Mouse (Mus musculus): ENCODE results near the gene Hmgn2. TPM values are rescaled to one million over a fixed set of nuclear protein-coding genes. Genes with fewer than 3 reads are reported as not detected.

Gene Hmgn2
- total RNA-seq, 2 experiments from 2014 or later, result 254 to 266 TPM

GRCm38 (mm10) chr4:133980496-133980895 lies 12.0 kb upstream of the Hmgn2 start:
- intact Hi-C loops (cut with DNase I), result no loop called here
- DNase-seq, result peak; percentile 78 to 83

GRCm38 (mm10) chr4:133978021-133978711 lies 9.7 kb upstream of the Hmgn2 start:
- intact Hi-C loops (cut with DNase I), result no loop called here
- DNase-seq, result no peak

DNA sequence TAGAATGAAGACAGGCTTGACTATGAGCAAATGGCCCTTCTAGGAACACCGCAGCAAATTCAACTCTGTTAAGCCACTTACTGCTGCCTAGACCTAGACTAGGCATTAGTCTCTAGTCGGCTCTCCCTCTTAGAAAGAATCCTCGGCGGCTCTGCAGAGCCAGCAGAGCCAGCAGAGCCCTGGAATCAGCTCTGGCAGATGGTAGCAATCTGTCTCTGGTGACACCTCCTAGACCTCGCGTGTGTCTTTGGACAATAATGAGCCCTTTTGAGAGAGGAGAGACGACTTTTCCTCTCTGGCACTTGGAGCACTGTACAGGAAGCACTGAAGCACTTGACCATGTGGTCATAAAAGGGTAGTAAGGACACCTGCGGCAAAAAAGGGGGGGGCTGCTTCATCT lies 3.3 kb upstream of the Hmgn2 start:
- intact Hi-C loops (cut with DNase I), result no loop called here
- no peak for DNase-seq

DNA sequence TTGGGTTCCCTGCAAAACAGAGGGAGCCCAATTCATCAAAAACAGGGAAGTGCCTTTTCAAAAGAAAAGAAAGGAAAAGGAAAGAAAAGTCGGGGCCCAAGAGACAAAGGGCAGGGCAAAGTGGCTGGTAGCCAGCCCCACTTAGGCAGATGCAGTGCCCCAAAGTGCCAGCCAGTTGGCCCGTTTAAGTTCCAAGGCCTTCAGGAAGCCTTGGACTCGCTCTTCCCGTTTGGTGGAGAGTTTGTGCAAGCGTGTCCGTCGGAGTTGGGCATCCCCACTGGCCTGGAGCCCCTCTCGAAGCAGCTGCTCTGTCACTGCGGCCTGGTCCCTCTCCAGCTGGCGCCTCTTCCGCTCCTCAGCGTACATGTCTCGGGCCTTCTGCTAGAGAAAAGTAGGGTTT lies 2.4 kb upstream of the Hmgn2 start:
- intact Hi-C loops (cut with DNase I), result no loop called here
- DNase-seq, result no peak

GRCm38 (mm10) chr4:133970196-133970595 lies 1.7 kb upstream of the Hmgn2 start:
- intact Hi-C loops (cut with DNase I), result no loop called here
- no peak for DNase-seq

- intact Hi-C loops (cut with DNase I), result loop anchor here (5.0 kb wide), 1 partner anchor 297 kb away; the partner anchor contains the start of gene Pigv
- DNase-seq, result no peak
Observed at GRCm38 (mm10) chr4:133969114-133969770, 792 bp upstream of the Hmgn2 start.

- intact Hi-C loops (cut with DNase I), result loop anchor here (5.0 kb wide), 1 partner anchor 296 kb away; the partner anchor contains the start of gene Pigv
- peak; percentile 93 to 94 for DNase-seq
Observed at GRCm38 (mm10) chr4:133967866-133968149, 642 bp downstream of the Hmgn2 start.

DNA sequence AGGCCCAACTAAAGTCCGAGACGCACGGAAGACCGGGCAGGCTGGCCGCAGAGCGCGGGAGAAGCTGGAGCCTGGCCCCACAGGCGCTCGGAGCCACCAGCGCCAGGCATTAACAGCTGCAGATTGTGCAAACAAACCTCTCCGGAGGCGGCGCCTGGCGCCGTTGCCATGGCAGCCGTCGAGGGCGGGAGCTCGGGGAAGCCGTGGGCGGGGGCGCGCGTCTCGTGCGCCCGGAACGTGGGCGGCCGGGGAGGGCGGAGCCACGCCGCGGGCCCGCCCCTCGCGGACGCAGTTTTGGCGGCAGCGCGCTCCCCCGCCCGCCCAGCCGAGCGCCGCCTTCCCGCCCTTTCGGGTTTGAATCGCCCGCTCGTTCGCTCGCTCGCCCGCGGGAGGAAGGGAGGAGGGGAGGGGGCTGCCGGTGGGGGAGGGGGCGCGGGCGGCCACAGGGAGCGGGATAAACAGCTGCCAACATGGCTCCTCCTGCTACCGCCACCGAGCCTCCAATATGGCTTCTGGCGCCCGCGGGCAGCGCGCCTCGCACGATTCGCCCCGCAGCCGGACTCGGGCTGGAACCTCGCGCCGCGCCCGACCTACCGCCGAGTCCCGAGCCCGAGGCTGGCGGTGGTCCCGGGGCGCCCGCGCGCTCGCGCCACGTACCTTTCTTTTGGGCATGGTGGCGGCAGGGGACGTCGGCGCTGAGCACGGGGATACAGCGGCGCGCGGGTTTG lies 1.1 kb downstream of the Hmgn2 start:
- peak; percentile 98 to 99 for DNase-seq
- intact Hi-C loops (cut with DNase I), result loop anchor here (5.0 kb wide), 1 partner anchor 295 kb away; the partner anchor contains the start of gene Pigv

- no peak for DNase-seq
- intact Hi-C loops (cut with DNase I), result loop anchor here (1.0 to 5.0 kb wide), 2 partner anchors 55 to 294 kb away; partner anchors contain the start of gene Pigv
Observed at GRCm38 (mm10) chr4:133966271-133966940, 2.0 kb downstream of the Hmgn2 start.

GRCm38 (mm10) chr4:133962566-133962965 lies 5.9 kb downstream of the Hmgn2 start:
- DNase-seq, result no peak
- intact Hi-C loops (cut with DNase I), result no loop called here

DNA sequence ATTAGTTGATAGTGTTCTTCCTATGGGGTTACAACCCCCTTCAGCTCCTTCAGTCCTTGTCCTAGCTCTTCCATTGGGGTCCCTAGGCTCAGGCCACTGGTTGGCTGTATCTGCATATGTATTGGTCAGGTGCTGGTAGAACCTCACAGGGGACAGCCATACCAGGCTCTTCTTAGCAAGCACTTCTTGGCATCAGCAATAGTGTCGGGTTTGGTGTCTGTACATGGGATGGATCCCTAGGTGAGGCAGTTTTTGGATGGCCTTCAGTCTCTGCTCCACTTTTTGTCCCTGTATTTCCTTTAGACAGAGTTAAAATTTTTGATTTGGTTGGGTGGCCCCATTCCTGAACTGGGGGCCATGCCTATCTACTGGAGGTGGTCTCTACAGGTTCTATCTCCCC lies 9.6 kb downstream of the Hmgn2 start:
- intact Hi-C loops (cut with DNase I), result no loop called here

DNA sequence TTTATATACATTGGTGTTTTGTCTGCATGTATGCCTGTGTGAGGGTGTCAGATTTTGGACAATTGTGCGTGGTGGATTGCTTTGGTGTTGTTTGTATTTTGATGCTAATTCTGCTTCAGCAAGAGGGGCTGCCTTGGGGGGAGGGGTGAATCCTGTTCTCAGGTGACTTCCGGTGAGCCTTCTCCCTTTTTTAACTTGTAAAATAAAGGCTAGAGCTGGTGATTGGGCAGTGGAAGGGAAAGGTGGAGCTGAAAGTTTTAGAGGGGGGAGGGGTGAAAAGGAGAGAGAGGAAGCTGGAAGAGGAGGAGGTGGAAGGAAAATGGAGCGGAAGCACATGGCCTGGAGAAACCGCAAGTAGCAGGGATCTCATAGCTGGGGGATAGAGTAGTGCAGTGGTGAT lies 12.1 kb downstream of the Hmgn2 start:
- DNase-seq, result no peak
- intact Hi-C loops (cut with DNase I), result no loop called here

More for the DNA sequence above, 9.6 kb downstream of the Hmgn2 start:
- no peak for DNase-seq

DNA sequence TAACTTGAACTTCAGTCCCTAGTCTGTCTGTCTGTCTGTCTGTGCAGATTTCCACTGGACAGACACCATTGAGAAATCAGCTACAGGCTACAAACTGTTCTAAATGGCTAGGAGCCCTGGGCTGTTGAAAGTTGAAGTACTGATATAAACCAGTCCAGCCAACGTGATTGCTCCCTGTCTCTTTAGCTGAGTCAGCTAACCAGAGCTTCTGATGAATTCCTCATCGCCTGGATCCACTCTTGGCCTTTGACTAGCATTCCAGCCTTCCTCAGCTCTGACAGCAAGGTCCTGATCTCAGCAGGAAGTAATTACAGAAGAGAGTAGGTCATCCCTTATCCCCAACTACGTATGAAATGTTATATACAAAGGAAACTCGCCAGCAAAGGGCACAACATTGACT lies 21.7 kb downstream of the Hmgn2 start:
- DNase-seq, result no peak
- intact Hi-C loops (cut with DNase I), result no loop called here

DNA sequence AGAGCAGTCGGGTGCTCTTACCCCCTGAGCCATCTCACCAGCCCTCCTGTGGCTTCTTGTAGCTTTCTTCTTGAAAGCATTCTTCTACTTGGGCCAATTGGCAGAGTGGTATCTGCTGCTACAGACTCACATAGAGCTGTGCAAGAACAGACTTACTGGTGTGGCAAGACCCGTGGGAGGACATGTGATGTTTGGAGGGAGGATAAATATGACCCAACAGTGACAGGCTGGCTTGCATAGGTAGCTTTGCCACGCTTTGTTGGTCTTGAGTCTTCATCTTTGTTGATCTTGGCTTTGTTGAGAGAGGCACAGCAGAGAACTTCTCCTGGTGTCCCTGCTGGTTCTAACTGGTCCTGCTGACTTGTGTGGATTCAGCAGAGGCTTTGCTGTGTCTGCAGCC lies 24.7 kb downstream of the Hmgn2 start:
- no peak for DNase-seq
- intact Hi-C loops (cut with DNase I), result no loop called here

GRCm38 (mm10) chr4:133942679-133943078 lies 25.8 kb downstream of the Hmgn2 start:
- intact Hi-C loops (cut with DNase I), result no loop called here
- no peak for DNase-seq

- intact Hi-C loops (cut with DNase I), result no loop called here
- DNase-seq, result peak in 1 of 2 experiments; percentile 27
Observed at GRCm38 (mm10) chr4:133941576-133941975, 26.9 kb downstream of the Hmgn2 start.

GRCm38 (mm10) chr4:133940386-133941260 lies 27.8 kb downstream of the Hmgn2 start:
- intact Hi-C loops (cut with DNase I), result no loop called here

DNA sequence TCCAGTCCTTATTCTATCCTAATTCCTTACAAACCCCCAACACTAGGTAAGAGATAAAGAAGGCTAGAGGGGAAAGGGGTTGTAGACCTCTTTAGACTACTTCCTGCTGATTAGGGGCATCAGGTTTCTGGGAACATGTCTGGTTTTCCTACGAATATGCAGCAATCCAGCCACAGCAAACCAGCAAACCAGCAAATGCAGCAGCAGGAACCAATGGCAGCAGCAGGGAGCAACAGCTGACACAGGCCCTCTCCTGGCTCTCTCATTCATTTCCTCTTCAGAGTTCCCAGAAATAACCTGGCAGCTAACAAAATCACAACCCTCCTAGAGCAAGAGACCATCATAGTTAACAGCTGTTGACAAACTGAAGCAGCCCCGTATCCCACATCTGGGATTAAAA lies 30.4 kb downstream of the Hmgn2 start:
- intact Hi-C loops (cut with DNase I), result no loop called here

More at GRCm38 (mm10) chr4:133940386-133941260, 27.8 kb downstream of the Hmgn2 start:
- no peak for DNase-seq

DNA sequence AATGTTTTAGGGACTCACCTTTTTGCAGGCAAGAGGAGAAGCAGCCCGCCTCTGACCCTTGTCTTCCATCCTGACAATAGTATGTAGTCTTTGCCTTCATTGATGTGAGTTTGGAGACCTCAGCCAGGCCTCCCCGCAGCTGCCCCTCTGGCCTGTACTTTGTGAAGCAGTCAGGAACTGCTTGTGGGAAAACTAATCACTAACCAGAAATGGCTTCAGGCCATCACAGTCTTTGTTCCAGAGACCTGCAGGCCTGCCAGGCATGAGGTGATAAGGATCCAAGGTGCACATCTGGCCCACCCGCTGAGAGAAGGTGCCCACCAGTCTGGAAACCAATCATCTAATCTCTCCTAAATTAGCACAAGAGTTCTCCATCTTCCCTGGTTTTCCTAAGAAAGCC lies 36.7 kb downstream of the Hmgn2 start:
- DNase-seq, result no peak
- intact Hi-C loops (cut with DNase I), result no loop called here

More for the DNA sequence above, 30.4 kb downstream of the Hmgn2 start:
- peak; percentile 7 to 23 for DNase-seq

DNA sequence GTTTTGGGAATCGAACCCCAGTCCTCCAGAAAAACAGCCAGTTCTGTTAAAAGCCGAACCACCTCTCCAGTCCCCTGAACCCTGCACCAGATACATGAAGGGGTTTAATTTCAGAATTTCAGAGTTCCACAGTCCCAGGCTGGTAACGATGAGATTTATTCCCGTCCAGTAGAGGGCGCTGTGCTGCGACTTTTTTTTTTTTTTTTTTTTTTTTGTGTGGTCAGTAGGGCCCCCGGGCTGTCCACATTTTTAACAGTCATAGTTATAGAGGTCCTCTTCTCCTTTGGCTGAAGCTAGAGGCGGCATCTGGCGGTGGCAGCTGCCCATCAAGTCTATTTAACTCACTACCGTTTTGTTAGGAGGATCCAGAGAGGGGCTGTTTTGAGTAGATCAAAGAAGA lies 37.1 kb downstream of the Hmgn2 start:
- DNase-seq, result peak in 1 of 2 experiments; percentile 33
- intact Hi-C loops (cut with DNase I), result no loop called here
